Mouse (Mus musculus) limb, embryonic 13.5 days (tissue): ENCODE data around the gene Enthd1. TPM values are rescaled to one million over a fixed set of nuclear protein-coding genes. Genes with fewer than 3 reads are reported as not detected.

Source experiments
- ATAC-seq: fragments of 200-750 bp; cut with Nextera tagmentation; 2 replicates; pipeline ENCODE4 v1.8.0; 2017; ENCODE audit warnings: low read depth, moderate number of reproducible peaks, moderate TSS enrichment; ENCODE audit not compliant: low FRiP score
- H3K27ac ChIP-seq: fragments of 300-500 bp; sonication (generic); 2 replicates; pipeline ENCODE4 v1.5.1; 2015; ENCODE audit warnings: inconsistent platforms, mild to moderate bottlenecking, moderate library complexity
- H3K27me3 ChIP-seq: fragments of 300-500 bp; sonication (generic); 2 replicates; pipeline ENCODE4 v1.6.1; 2015; ENCODE audit warnings: mild to moderate bottlenecking, inconsistent platforms
- H3K36me3 ChIP-seq: fragments of 300-500 bp; sonication (generic); 2 replicates; pipeline ENCODE4 v1.6.1; 2015; ENCODE audit warnings: inconsistent platforms, mild to moderate bottlenecking, moderate library complexity
- H3K4me1 ChIP-seq: fragments of 300-500 bp; sonication (generic); 2 replicates; pipeline ENCODE4 v1.6.1; 2015; ENCODE audit warnings: inconsistent platforms
- H3K4me2 ChIP-seq: fragments of 300-500 bp; sonication (generic); replicated peaks from 2 replicates; pipeline ENCODE4 v1.6.1; 2015; ENCODE audit warnings: inconsistent platforms, mild to moderate bottlenecking, moderate library complexity
- H3K4me3 ChIP-seq: fragments of 300-500 bp; sonication (generic); 2 replicates; pipeline ENCODE4 v1.5.1; 2015; ENCODE audit warnings: moderate library complexity, mild to moderate bottlenecking, inconsistent platforms
- H3K9ac ChIP-seq: fragments of 300-500 bp; sonication (generic); 2 replicates; pipeline ENCODE4 v1.6.1; 2015; ENCODE audit warnings: mild to moderate bottlenecking, inconsistent platforms
- H3K9me3 ChIP-seq: fragments of 300-500 bp; sonication (generic); 2 replicates; pipeline ENCODE4 v1.6.1; 2016; ENCODE audit warnings: inconsistent platforms
- WGBS: fragments of 180-500 bp; shearing (Covaris S2); methylation state at CpG from one replicate; pipeline ENCODE4 v1.1.7; 2015; 5-methylcytosine and 5-hydroxymethylcytosine counted together
- polyA plus RNA-seq: library from polyadenylated mRNA; unstranded; fragments of >200 nt; fragmentation: Nextera tagmentation; extraction: Ambion mirVana; gene quantifications from 2 replicates; pipeline ENCODE4 v1.2.1, GENCODE M21; 2015

The Enthd1 gene
- polyA plus RNA-seq, 1 experiment from 2014 or later: not detected

DNA sequence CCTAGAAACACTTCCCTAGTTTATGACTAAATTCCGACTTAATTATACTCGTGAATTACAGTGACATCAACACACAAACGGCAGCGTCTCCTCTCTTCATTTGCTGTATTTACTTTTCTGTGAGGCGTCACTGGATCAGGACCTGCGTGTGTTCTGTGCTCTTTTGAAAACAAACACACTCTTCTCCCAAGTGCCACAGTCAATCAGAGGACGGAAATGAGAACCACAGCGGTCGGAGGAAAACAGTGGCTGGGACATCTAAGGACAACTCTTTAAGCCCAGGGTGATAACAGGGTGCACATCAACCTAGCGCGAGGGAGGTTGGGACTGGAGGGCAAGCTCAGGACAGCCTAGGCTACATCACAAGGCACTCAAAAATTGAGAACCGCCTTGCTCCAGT, 5.4 kb downstream of the Enthd1 start:
- Histone ChIP-seq H3K27ac (no peak overlapping the region), H3K27me3 (no peaks in the 10 kb centered on the region), H3K4me3 (no peak overlapping the region), H3K4me2 (no peak overlapping the region), H3K9me3 (no peaks in the 10 kb centered on the region), H3K4me1 (no peaks in the 10 kb centered on the region), H3K36me3 (no peaks in the 10 kb centered on the region), H3K9ac (no peak overlapping the region)
- WGBS: 53% methylated on average over 12 of the region's 12 CpGs
- ATAC-seq: no peak

DNA sequence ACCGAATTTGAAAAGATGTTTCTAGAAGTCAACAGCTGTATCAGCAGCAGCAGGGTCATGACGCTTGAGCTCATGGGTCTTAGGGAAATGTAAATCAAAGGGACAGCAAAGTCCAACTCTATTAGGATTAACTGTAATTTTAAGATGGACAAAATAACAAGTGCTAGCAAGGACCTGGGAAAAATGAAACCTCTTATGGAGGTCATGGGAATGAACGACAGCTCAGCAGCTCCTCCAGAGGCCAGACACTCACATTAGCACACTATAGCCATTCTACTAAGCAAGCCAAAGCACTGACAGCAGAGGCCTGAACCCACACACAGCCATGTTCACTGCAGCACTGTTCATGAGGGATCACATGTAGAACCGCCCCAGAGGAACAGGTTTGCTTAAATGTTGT, 7.2 kb downstream of the Enthd1 start:
- H3K9me3 ChIP-seq: no peaks in the 10 kb centered on the region
- no peak overlapping the region for H3K27ac ChIP-seq
- no peak overlapping the region for H3K9ac ChIP-seq
- ATAC-seq: no peak
- H3K4me2 ChIP-seq: no peak overlapping the region
- no peak overlapping the region for H3K4me3 ChIP-seq
- WGBS: 69% methylated on average over 4 of the region's 4 CpGs
- H3K4me1 ChIP-seq: no peaks in the 10 kb centered on the region
- H3K27me3 ChIP-seq: no peaks in the 10 kb centered on the region
- no peaks in the 10 kb centered on the region for H3K36me3 ChIP-seq

DNA sequence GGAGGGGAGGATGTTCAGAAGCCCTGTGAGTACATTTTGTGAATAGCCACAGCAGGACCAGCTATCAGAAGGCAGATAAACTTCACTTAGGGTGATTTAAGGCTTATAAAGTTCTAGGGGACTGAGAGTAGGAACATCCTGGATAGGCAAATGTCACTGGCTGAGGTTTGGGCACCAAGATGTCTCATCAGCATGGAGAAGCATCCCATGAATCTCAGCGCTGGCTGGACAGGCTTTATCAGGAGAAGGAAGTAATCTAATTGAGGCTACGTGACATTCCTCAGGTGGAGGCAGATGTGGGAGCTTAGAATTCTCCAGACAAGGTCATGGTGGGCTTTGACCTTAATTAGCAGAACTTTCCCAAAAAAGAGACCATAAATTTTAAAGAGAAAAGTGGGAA, 8.9 kb downstream of the Enthd1 start:
- Histone ChIP-seq H3K4me2 (no peak overlapping the region), H3K4me1 (no peaks in the 10 kb centered on the region), H3K9me3 (no peaks in the 10 kb centered on the region), H3K4me3 (no peak overlapping the region), H3K27me3 (no peaks in the 10 kb centered on the region), H3K36me3 (no peaks in the 10 kb centered on the region), H3K9ac (no peak overlapping the region), H3K27ac (no peak overlapping the region)
- WGBS: 65% methylated on average over 2 of the region's 2 CpGs
- ATAC-seq: no peak

DNA sequence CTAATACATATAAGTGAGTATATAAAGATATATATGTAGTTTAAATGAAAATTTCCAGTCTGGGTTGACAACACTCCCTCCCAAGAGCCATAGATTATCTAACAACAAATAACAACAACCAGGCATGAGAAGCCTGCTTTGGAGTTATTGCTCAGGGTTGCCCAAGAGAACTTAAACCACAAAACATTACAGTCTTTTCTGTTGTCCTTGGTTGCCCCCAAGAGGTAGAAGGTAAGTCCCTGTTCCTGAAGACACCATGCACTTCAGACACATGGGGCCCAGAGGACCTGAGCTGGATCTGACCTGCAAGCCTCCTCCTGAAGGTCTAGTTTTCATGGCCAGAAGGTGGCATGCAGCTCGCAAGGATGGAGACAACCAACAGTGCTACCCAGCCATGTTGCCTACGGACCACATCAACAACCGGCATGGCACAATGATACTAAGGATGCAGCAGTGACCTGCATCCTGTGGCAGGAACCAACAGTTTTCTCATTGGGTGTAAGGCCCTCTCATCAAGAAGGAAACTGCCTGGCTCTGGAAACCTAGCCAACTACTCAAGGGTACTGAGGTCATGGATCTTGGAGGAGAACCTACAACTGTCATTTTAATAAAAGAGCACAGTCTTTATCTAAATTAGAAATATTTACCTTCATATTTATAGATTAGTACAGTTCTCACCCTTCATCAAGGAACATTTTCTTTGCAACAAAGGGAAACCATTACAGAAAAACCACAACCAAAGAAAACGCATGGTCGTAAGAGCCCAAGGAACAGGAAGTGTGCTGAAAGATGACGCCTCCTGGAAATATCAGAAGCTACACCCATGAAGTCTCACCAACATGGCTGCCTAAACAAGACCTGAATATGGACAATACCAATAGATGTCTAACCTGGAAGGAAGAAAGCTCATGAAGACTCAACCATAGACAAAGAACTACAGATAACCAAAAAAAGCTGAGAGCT, 9.8 kb downstream of the Enthd1 start:
- Histone ChIP-seq H3K36me3 (no peaks in the 10 kb centered on the region), H3K4me3 (no peak overlapping the region), H3K27me3 (no peaks in the 10 kb centered on the region), H3K9ac (no peak overlapping the region), H3K4me2 (no peak overlapping the region), H3K4me1 (no peaks in the 10 kb centered on the region), H3K9me3 (no peaks in the 10 kb centered on the region), H3K27ac (no peak overlapping the region)
- WGBS: 88% methylated on average over 6 of the region's 6 CpGs
- no peak for ATAC-seq

DNA sequence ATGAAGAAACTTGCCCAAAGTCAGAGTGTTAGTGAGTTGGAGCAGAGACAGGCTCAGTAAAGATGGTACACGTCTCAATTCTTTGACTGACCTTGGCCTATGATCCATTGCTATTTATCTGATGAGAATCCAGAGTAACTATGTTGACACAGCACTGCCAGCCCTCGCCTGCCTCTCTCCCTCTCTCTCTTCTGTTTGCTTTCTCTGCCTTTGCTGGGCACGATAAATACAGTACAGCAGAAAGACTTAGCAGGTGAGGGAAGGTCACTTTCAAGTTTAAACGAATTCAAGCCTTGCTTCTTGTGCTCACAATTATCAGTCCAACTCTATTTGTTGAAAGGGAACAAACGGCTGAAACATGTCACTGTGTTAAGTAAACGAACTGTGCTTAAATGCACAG, 19.5 kb downstream of the Enthd1 start:
- Histone ChIP-seq H3K9ac (no peak overlapping the region), H3K27me3 (no peaks in the 10 kb centered on the region), H3K27ac (no peak overlapping the region), H3K4me3 (no peak overlapping the region), H3K4me2 (no peak overlapping the region), H3K4me1 (no peaks in the 10 kb centered on the region), H3K9me3 (no peaks in the 10 kb centered on the region), H3K36me3 (no peaks in the 10 kb centered on the region)
- 71% methylated on average over 6 of the region's 6 CpGs for WGBS
- ATAC-seq: no peak

DNA sequence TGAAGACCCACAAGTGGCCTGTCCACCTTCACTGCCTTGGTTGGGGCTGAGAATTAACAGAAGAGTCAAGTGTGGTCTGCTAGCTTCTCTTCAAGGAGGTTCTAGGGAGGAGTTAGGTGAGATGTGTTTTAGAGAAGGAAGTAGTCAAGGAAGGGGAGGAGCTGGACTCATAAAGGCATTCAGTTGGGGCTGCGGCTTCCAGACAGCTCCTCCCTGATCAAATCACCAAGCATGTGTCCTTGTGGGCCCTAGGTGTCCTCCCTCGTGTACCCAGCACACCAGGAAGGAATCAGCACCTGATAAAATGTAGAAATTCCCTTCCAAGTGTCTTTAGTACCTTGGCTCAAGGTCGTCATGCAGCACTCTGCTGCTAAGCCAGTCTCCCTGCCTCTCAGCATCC, 20.8 kb downstream of the Enthd1 start:
- H3K36me3 ChIP-seq: no peaks in the 10 kb centered on the region
- H3K9me3 ChIP-seq: no peaks in the 10 kb centered on the region
- H3K4me2 ChIP-seq: no peak overlapping the region
- no peaks in the 10 kb centered on the region for H3K4me1 ChIP-seq
- H3K27me3 ChIP-seq: no peaks in the 10 kb centered on the region
- no peak overlapping the region for H3K27ac ChIP-seq
- no peak overlapping the region for H3K9ac ChIP-seq
- WGBS: 45% methylated on average over 3 of the region's 3 CpGs
- no peak for ATAC-seq
- H3K4me3 ChIP-seq: no peak overlapping the region

DNA sequence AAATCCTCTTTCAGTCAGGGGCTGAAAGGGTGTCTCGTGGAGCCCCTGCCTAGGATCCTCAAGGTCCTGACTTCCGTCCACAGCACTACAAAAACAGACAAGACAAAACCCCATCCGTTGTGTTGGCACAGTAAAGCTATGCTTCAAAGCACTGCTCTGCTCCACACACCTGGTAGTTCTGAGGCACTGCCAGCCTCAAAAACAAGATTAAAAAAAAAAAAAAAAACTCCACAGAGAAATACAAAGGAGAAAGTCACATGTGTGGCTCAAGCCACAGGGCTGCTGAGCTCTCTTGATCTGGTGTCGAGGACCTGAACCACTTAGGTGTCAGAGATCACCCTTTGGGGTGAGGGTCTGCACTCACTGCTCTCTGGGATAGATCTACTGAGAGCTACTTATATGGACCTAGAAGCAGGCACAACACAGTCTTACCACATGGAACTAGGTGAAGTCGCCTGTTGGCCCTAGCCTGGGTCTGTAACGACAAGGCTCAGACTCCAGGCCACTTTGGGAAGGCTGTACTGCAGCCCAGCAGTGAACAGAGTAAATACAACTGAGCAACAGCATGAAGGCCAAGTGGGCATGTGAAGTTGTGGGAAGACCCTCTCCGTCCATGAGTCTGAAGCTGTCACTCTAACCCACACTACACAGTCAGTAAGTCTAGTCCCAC, 26.1 kb downstream of the Enthd1 start:
- H3K27me3 ChIP-seq: no peaks in the 10 kb centered on the region
- no peak overlapping the region for H3K4me3 ChIP-seq
- H3K9me3 ChIP-seq: no peaks in the 10 kb centered on the region
- no peak for ATAC-seq
- H3K27ac ChIP-seq: no peak overlapping the region
- H3K4me1 ChIP-seq: no peaks in the 10 kb centered on the region
- WGBS: 87% methylated on average over 7 of the region's 7 CpGs
- H3K4me2 ChIP-seq: no peak overlapping the region
- no peak overlapping the region for H3K9ac ChIP-seq
- no peaks in the 10 kb centered on the region for H3K36me3 ChIP-seq

DNA sequence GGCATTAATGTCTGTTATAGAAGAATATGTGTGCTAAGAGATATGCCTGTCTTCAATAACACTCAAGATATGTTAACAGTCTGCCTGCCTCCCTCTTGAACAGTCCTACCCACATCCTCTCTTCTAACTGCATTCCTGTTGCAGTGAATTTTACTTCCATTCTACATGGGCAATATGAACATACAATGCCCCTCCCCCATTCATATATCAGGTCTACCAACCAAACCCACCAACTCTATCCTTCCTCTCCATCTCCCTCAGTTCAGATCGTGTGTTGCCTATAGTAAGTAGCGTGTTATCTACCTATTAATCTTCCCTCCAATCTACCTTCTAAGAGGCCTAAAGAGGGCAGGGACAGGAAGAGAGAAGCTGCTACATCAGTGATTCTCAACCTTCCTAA, 26.9 kb downstream of the Enthd1 start:
- no peak overlapping the region for H3K9ac ChIP-seq
- no peak for ATAC-seq
- no peak overlapping the region for H3K4me3 ChIP-seq
- H3K4me1 ChIP-seq: no peaks in the 10 kb centered on the region
- no peaks in the 10 kb centered on the region for H3K36me3 ChIP-seq
- 91% methylated on average over 2 of the region's 2 CpGs for WGBS
- no peak overlapping the region for H3K27ac ChIP-seq
- no peaks in the 10 kb centered on the region for H3K27me3 ChIP-seq
- H3K9me3 ChIP-seq: no peaks in the 10 kb centered on the region
- H3K4me2 ChIP-seq: no peak overlapping the region

DNA sequence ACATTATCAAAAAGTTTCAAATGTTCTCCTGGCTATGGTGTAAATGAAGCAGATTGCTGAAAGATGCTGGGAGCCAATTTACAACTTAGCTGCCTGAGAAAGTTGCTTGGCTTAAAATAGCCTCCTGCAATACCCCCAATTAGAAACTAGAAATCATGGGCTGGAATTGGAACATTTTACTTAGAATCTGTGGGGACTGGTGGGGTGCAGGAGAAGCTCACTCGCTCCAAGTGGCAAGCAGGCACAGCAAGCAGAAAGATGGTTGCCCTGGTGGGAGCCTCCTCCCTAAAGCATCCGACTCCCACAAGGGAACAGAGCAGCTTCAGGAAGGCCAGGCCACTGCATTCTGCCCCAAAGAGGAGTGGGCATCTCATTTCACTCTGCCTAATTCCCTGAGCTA, 28.9 kb downstream of the Enthd1 start:
- no peak overlapping the region for H3K27ac ChIP-seq
- WGBS: 70% methylated on average over 2 of the region's 2 CpGs

DNA sequence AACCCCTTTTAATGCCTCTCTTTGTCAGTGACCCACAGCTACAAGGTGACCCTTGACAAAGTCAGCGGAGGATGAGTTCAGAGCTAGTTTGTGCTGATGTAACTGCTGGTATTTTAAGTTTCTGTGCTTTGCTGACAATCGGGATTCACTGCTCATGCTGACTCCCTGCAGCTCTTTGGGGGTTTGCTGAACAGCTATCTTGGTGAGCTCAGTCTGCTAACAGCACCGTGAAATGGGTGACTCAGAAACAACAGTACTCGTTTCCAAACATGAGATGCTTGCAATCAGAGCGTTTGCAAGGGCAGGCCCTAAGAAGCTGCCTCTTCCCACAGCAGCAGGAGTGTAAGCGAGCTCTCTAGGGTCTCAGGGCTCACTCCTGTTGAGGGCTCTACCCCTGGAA, 31.7 kb downstream of the Enthd1 start:
- Histone ChIP-seq H3K4me3 (no peak overlapping the region), H3K9ac (no peak overlapping the region), H3K4me2 (no peak overlapping the region), H3K9me3 (no peaks in the 10 kb centered on the region), H3K27me3 (no peaks in the 10 kb centered on the region), H3K36me3 (no peaks in the 10 kb centered on the region), H3K4me1 (no peaks in the 10 kb centered on the region), H3K27ac (no peak overlapping the region)
- ATAC-seq: no peak
- 69% methylated on average over 6 of the region's 6 CpGs for WGBS

More for the DNA sequence above, 28.9 kb downstream of the Enthd1 start:
- no peaks in the 10 kb centered on the region for H3K4me1 ChIP-seq
- H3K9me3 ChIP-seq: no peaks in the 10 kb centered on the region
- H3K4me3 ChIP-seq: no peak overlapping the region
- no peaks in the 10 kb centered on the region for H3K36me3 ChIP-seq
- no peak overlapping the region for H3K9ac ChIP-seq
- no peak overlapping the region for H3K4me2 ChIP-seq
- no peak for ATAC-seq
- H3K27me3 ChIP-seq: no peaks in the 10 kb centered on the region

DNA sequence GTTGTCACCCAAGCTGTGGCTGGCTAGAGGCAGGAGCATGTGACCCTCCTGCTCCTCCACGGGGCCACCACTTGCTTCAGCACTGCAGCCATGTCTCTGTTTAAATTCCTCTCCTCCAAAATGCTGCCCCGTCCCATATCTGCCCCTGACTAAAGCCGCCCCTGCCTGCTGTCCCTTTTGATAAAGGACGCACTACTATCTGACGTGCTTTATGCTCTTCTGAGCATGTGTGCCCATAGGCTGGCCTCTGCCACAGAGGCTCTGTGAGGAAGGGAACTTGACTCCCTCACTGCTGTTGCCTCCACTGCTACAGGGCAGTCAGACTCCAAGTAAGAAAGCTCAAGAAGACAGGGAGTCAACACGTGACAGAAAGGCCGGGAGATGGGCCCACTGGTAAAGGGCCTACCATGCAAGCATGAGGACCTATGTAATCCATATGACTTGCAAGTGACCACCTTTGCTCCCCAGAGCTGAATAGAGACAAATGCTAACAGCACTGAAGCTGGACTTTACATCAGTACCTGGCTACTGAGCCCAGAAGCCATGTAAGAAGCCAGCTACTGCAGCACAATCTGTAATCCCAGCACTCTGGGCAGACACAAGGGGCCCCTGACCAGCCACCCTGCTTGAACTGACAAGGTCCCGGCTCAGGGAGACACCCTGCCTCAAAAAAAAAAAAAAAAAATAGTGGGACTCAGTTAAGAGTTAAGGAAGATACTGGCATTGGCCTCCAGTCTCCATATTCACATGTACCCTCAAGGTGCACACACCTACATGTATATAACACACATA, 32.5 kb downstream of the Enthd1 start:
- 87% methylated on average over 8 of the region's 8 CpGs for WGBS
- no peak overlapping the region for H3K4me2 ChIP-seq
- H3K27me3 ChIP-seq: no peaks in the 10 kb centered on the region
- H3K36me3 ChIP-seq: no peaks in the 10 kb centered on the region
- no peak overlapping the region for H3K4me3 ChIP-seq
- no peak overlapping the region for H3K27ac ChIP-seq
- no peaks in the 10 kb centered on the region for H3K9me3 ChIP-seq
- no peaks in the 10 kb centered on the region for H3K4me1 ChIP-seq
- no peak for ATAC-seq
- no peak overlapping the region for H3K9ac ChIP-seq

DNA sequence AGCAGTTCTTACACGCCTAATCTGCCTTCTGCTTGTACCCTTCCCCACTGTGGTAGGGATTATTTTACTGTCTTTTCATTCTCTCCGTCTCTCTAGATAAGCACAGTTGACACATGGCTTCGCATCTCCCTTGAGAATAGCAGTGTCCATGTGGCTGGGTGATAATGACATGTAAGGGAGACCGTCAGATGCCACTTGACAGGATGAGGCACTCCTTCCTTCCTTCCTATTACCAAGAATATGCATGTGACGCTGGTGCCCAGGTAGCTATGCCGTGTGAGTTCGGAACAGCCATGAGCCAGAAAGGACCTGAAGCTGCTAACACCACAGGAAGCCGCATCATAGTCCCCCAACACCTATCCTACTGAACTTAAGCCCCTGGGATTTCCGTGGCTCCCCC, 33.9 kb downstream of the Enthd1 start:
- Histone ChIP-seq H3K9ac (no peak overlapping the region), H3K9me3 (no peaks in the 10 kb centered on the region), H3K27ac (no peak overlapping the region), H3K4me1 (no peaks in the 10 kb centered on the region), H3K4me2 (no peak overlapping the region), H3K27me3 (no peaks in the 10 kb centered on the region), H3K4me3 (no peak overlapping the region), H3K36me3 (no peaks in the 10 kb centered on the region)
- ATAC-seq: no peak
- WGBS: 85% methylated on average over 9 of the region's 9 CpGs
